Mouse (Mus musculus) E14TG2a.4 (cell line): Measurements from ENCODE around the gene Aldh3b3.

Experiments
- H3K27me3 ChIP-seq: 2 replicates; pipeline ENCODE4 v1.6.1; 2014; ENCODE audit warnings: low read length, control low read depth; ENCODE audit not compliant: insufficient read depth
- H3K36me3 ChIP-seq: 2 replicates; pipeline ENCODE4 v1.6.1; 2014; ENCODE audit warnings: low read length, control low read depth; ENCODE audit not compliant: insufficient read depth
- H3K4me1 ChIP-seq: replicated peaks from 2 replicates; pipeline ENCODE4 v1.6.1; 2014; ENCODE audit warnings: low read depth, low read length, control low read depth
- H3K4me3 ChIP-seq: replicated peaks from 2 replicates; pipeline ENCODE4 v1.5.1; 2014; ENCODE audit warnings: mild to moderate bottlenecking, low read length
- H3K9me3 ChIP-seq: 2 replicates; pipeline ENCODE4 v1.6.1; 2014; ENCODE audit warnings: low read length, control low read depth
- CTCF ChIP-seq: conservative IDR thresholded peaks from 2 replicates; pipeline ENCODE4 v1.5.1; 2014; ENCODE audit warnings: low read length
- NANOG ChIP-seq: IDR thresholded peaks from 2 replicates; pipeline ENCODE4 v1.6.1; 2014; ENCODE audit warnings: borderline replicate concordance, low read length, mixed read lengths
- POU5F1 ChIP-seq: IDR thresholded peaks from 2 replicates; pipeline ENCODE4 v1.6.1; 2014; ENCODE audit warnings: low read length, borderline replicate concordance

Gene Aldh3b3

GRCm38 (mm10) chr19:3991562-3991961 lies 33.1 kb downstream of the Aldh3b3 start:
- no peaks in the 10 kb centered on the region for H3K9me3 ChIP-seq
- H3K36me3 ChIP-seq: no peaks in the 10 kb centered on the region
- peaks cover 35% of the 10 kb centered on the region for H3K4me1 ChIP-seq
- no peaks in the 10 kb centered on the region for H3K27me3 ChIP-seq
- no peak overlapping the region for H3K4me3 ChIP-seq
- TF ChIP-seq NANOG (no peak), CTCF (no peak), POU5F1 (no peak)

DNA sequence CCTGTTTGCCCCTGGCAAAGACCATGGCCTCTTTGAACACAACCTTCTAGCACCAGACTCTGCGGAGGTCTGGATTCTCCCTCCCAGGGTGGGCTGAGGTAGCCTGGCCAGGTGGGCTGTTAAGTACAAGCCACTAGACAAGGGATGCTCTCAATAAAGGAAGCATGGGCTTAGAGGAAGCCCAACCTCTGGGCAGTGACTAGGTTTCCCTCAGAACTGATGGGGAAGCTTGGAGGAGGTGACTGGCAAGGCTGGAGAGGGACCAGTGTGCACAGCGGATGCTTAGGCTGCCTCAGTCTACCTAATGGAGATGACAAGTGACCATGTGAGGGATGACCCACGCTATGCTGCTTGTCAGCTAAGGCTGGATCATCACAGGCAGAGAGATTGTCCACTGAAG lies 33.5 kb downstream of the Aldh3b3 start:
- no peak for TF ChIP-seq POU5F1
- no peak for TF ChIP-seq NANOG
- no peak for TF ChIP-seq CTCF
- no peaks in the 10 kb centered on the region for H3K27me3 ChIP-seq

GRCm38 (mm10) chr19:3992416-3992815 lies 34.0 kb downstream of the Aldh3b3 start, which contains the start of gene Tbx10:
Gene Tbx10 (plus strand): TSS chr19:3992752.
- Histone ChIP-seq H3K27me3 (no peaks in the 10 kb centered on the region), H3K9me3 (no peaks in the 10 kb centered on the region), H3K4me1 (peaks cover 32% of the 10 kb centered on the region), H3K4me3 (no peak within 1 kb of the TSS), H3K36me3 (no peaks in the 10 kb centered on the region)
- no peak for TF ChIP-seq NANOG

More for the DNA sequence above, 33.5 kb downstream of the Aldh3b3 start:
- Histone ChIP-seq H3K36me3 (no peaks in the 10 kb centered on the region), H3K4me1 (peaks cover 31% of the 10 kb centered on the region), H3K9me3 (no peaks in the 10 kb centered on the region), H3K4me3 (no peak overlapping the region)

GRCm38 (mm10) chr19:3994932-3995331 lies 36.5 kb downstream of the Aldh3b3 start:
- H3K4me1 ChIP-seq: peaks cover 34% of the 10 kb centered on the region
- H3K4me3 ChIP-seq: no peak overlapping the region
- H3K36me3 ChIP-seq: no peaks in the 10 kb centered on the region
- H3K27me3 ChIP-seq: no peaks in the 10 kb centered on the region; the same call in 1 of the 2 replicates
- TF ChIP-seq POU5F1 (no peak), CTCF (no peak), NANOG (no peak)
- H3K9me3 ChIP-seq: no peaks in the 10 kb centered on the region

GRCm38 (mm10) chr19:3995505-3995904 lies 37.1 kb downstream of the Aldh3b3 start:
- Histone ChIP-seq H3K4me3 (no peak overlapping the region), H3K27me3 (no peaks in the 10 kb centered on the region; the same call in 1 of the 2 replicates), H3K4me1 (peaks cover 34% of the 10 kb centered on the region), H3K36me3 (no peaks in the 10 kb centered on the region), H3K9me3 (no peaks in the 10 kb centered on the region)
- TF ChIP-seq CTCF (no peak), POU5F1 (no peak)

- H3K4me3 ChIP-seq: no peak overlapping the region
- H3K4me1 ChIP-seq: peaks cover 38% of the 10 kb centered on the region
- H3K27me3 ChIP-seq: no peaks in the 10 kb centered on the region; the same call in 1 of the 2 replicates
- no peaks in the 10 kb centered on the region for H3K9me3 ChIP-seq
- no peaks in the 10 kb centered on the region for H3K36me3 ChIP-seq
- no peak for TF ChIP-seq NANOG
- TF ChIP-seq POU5F1: no peak
- no peak for TF ChIP-seq CTCF
Observed at GRCm38 (mm10) chr19:3996106-3996505, 37.7 kb downstream of the Aldh3b3 start.

DNA sequence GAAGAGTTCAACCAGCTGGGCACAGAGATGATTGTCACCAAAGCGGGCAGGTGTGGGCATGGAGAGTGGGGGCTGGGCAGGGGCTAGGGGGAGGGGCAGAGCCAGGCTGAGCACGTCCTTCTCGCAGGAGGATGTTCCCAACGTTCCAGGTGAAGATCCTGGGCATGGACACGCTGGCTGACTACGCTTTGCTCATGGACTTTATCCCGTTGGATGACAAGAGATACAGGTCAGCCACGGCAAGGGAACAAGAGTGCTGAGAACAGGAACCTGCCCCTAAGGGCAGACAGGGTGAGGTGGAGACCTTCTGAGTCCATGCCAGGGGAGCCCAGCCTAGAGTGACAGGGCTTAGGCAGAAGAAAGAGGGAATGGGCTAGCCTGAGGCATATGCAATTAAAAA lies 38.3 kb downstream of the Aldh3b3 start:
- Histone ChIP-seq H3K36me3 (peaks cover under 1% of the 10 kb centered on the region), H3K4me3 (no peak overlapping the region), H3K9me3 (no peaks in the 10 kb centered on the region), H3K27me3 (no peaks in the 10 kb centered on the region; the same call in 1 of the 2 replicates), H3K4me1 (peaks cover 44% of the 10 kb centered on the region)
- TF ChIP-seq NANOG (no peak), POU5F1 (no peak), CTCF (no peak)

GRCm38 (mm10) chr19:3997231-3997630 lies 38.8 kb downstream of the Aldh3b3 start:
- H3K27me3 ChIP-seq: no peaks in the 10 kb centered on the region; the same call in 1 of the 2 replicates

GRCm38 (mm10) chr19:3998335-3998734 lies 39.9 kb downstream of the Aldh3b3 start:
- Histone ChIP-seq H3K27me3 (no peaks in the 10 kb centered on the region; the same call in 1 of the 2 replicates), H3K9me3 (no peaks in the 10 kb centered on the region), H3K36me3 (peaks cover 5% of the 10 kb centered on the region), H3K4me3 (no peak overlapping the region), H3K4me1 (peaks cover 50% of the 10 kb centered on the region)
- no peak for TF ChIP-seq NANOG

More at GRCm38 (mm10) chr19:3997231-3997630, 38.8 kb downstream of the Aldh3b3 start:
- no peaks in the 10 kb centered on the region for H3K9me3 ChIP-seq
- H3K36me3 ChIP-seq: peaks cover 5% of the 10 kb centered on the region
- TF ChIP-seq NANOG (no peak), CTCF (no peak), POU5F1 (no peak)
- H3K4me3 ChIP-seq: no peak overlapping the region
- peaks cover 48% of the 10 kb centered on the region for H3K4me1 ChIP-seq
